Mouse (Mus musculus) megakaryocyte progenitor cell, adult 5-6 weeks (primary cell): Measurements from ENCODE around the gene Lbh. TPM values are rescaled to one million over a fixed set of nuclear protein-coding genes. Genes with fewer than 3 reads are reported as not detected.

Source experiments
- ATAC-seq: replicated peaks from 2 replicates; pipeline ENCODE4 v1.8.0; 2016; ENCODE audit warnings: mild to moderate bottlenecking, moderate TSS enrichment, inconsistent platforms; ENCODE audit not compliant: poor library complexity
- total RNA-seq, 2 experiments: library from RNA; stranded (forward) in 1 of 2; stranded (reverse) in 1 of 2; fragments of 157-497, 149-512 nt in 1 of 2; fragments of 200-1000 nt in 1 of 2; gene quantifications; 2 replicates each; pipeline versions ENCODE4 v1.2.3 to v1.2.4; 2015 to 2017

Lbh gene
- 17.9 and 19.2 TPM in 2 replicates for total RNA-seq (2015)
- 16.6 and 21.4 TPM in 2 replicates for total RNA-seq (2017)

- ATAC-seq: peak; percentile 76
Measured at GRCm38 (mm10) chr17:72918053-72918452, at the start of gene Lbh. TSS of gene Lbh (plus strand) at chr17:72918305.

GRCm38 (mm10) chr17:72878979-72879378, 39.1 kb upstream of the Lbh start:
- ATAC-seq: no peak

- no peak for ATAC-seq
Measured at GRCm38 (mm10) chr17:72880156-72880555, 37.9 kb upstream of the Lbh start.

GRCm38 (mm10) chr17:72881051-72881450, 37.1 kb upstream of the Lbh start:
- ATAC-seq: no peak

GRCm38 (mm10) chr17:72881804-72882203, 36.3 kb upstream of the Lbh start:
- no peak for ATAC-seq

- peak; percentile 93 for ATAC-seq
Measured at GRCm38 (mm10) chr17:72889556-72890397, 28.3 kb upstream of the Lbh start.

GRCm38 (mm10) chr17:72890398-72890898, 27.7 kb upstream of the Lbh start:
- no peak for ATAC-seq

GRCm38 (mm10) chr17:72891556-72891955, 26.5 kb upstream of the Lbh start:
- ATAC-seq: no peak

- no peak for ATAC-seq
Measured at GRCm38 (mm10) chr17:72895506-72895905, 22.6 kb upstream of the Lbh start.

- ATAC-seq: no peak
Measured at GRCm38 (mm10) chr17:72897076-72897475, 21.0 kb upstream of the Lbh start.

- ATAC-seq: no peak
Measured at GRCm38 (mm10) chr17:72897961-72898360, 20.1 kb upstream of the Lbh start.

- ATAC-seq: no peak; the same call in 1 of the 2 replicates
Measured at GRCm38 (mm10) chr17:72898775-72899174, 19.3 kb upstream of the Lbh start.

- no peak for ATAC-seq
Measured at GRCm38 (mm10) chr17:72901021-72901420, 17.1 kb upstream of the Lbh start.

- ATAC-seq: no peak
Measured at GRCm38 (mm10) chr17:72901705-72902104, 16.4 kb upstream of the Lbh start.

- ATAC-seq: no peak
Measured at GRCm38 (mm10) chr17:72903321-72903720, 14.8 kb upstream of the Lbh start.

- peak; percentile 46 for ATAC-seq
Measured at GRCm38 (mm10) chr17:72903921-72904421, 14.1 kb upstream of the Lbh start.

- ATAC-seq: no peak
Measured at GRCm38 (mm10) chr17:72904873-72905272, 13.2 kb upstream of the Lbh start.

GRCm38 (mm10) chr17:72906231-72906896, 11.7 kb upstream of the Lbh start:
- no peak for ATAC-seq

GRCm38 (mm10) chr17:72907211-72907610, 10.9 kb upstream of the Lbh start:
- no peak for ATAC-seq

- ATAC-seq: no peak
Measured at GRCm38 (mm10) chr17:72907777-72908176, 10.3 kb upstream of the Lbh start.

GRCm38 (mm10) chr17:72908561-72908960, 9.5 kb upstream of the Lbh start:
- ATAC-seq: no peak
